Mouse (Mus musculus) embryonic facial prominence, embryonic 13.5 days (tissue): ENCODE measurements at regions not wholly inside any gene's neighbourhood (a gene's known extent, or its start where the extent isn't known, plus 50 kb on each side); places are given as distances from the start of the nearest gene placed in this dataset.
"Not testable (repeated sequence)": the region's sequence is repeated elsewhere in the genome, so short reads cannot be mapped to it uniquely, and the experiment has no call there.

Experiments
- ATAC-seq: fragments of 200-750 bp; cut with Nextera tagmentation; 2 replicates; pipeline ENCODE4 v1.8.0; 2017; ENCODE audit warnings: low read depth; ENCODE audit not compliant: insufficient number of reproducible peaks, insufficient read depth, low FRiP score, low TSS enrichment
- H3K27ac ChIP-seq: fragments of 300-500 bp; sonication (generic); 2 replicates; pipeline ENCODE4 v1.5.1; 2015; ENCODE audit warnings: moderate library complexity, mild to moderate bottlenecking, inconsistent platforms
- H3K27me3 ChIP-seq: fragments of 300-500 bp; sonication (generic); 2 replicates; pipeline ENCODE4 v1.6.1; 2015; ENCODE audit warnings: mild to moderate bottlenecking, inconsistent platforms
- H3K36me3 ChIP-seq: fragments of 300-500 bp; sonication (generic); 2 replicates; pipeline ENCODE4 v1.6.1; 2015; ENCODE audit warnings: mild to moderate bottlenecking, inconsistent platforms
- H3K4me1 ChIP-seq: fragments of 300-500 bp; sonication (generic); 2 replicates; pipeline ENCODE4 v1.6.1; 2015; ENCODE audit warnings: inconsistent platforms
- H3K4me2 ChIP-seq: fragments of 300-500 bp; sonication (generic); 2 replicates; pipeline ENCODE4 v1.6.1; 2015; ENCODE audit warnings: moderate library complexity, mild to moderate bottlenecking, inconsistent platforms
- H3K4me3 ChIP-seq: fragments of 300-500 bp; sonication (generic); 2 replicates; pipeline ENCODE4 v1.5.1; 2015; ENCODE audit warnings: mild to moderate bottlenecking, inconsistent platforms
- H3K9ac ChIP-seq: fragments of 300-500 bp; sonication (generic); 2 replicates; pipeline ENCODE4 v1.6.1; 2015; ENCODE audit warnings: mild to moderate bottlenecking, inconsistent platforms
- H3K9me3 ChIP-seq: fragments of 300-500 bp; sonication (generic); 2 replicates; pipeline ENCODE4 v1.6.1; 2016; ENCODE audit warnings: inconsistent platforms
- WGBS: fragments of 180-500 bp; shearing (Covaris S2); methylation state at CpG from one replicate; pipeline ENCODE4 v1.1.7; 2015; ENCODE audit warnings: mixed read lengths; 5-methylcytosine and 5-hydroxymethylcytosine counted together

GRCm38 (mm10) chr12:45585763-45586162, 511.3 kb upstream of the Stxbp6 start:
- H3K9ac ChIP-seq, result no peak overlapping the region
- WGBS, result 78% methylated on average over 4 of the region's 4 CpGs
- H3K9me3 ChIP-seq, result no peaks in the 10 kb centered on the region
- no peak overlapping the region for H3K27ac ChIP-seq
- no peak for ATAC-seq
- no peaks in the 10 kb centered on the region for H3K4me1 ChIP-seq
- H3K4me2 ChIP-seq, result no peak overlapping the region
- H3K27me3 ChIP-seq, result no peaks in the 10 kb centered on the region
- no peak overlapping the region for H3K4me3 ChIP-seq
- H3K36me3 ChIP-seq, result no peaks in the 10 kb centered on the region

GRCm38 (mm10) chr12:45563325-45564030, 489.0 kb upstream of the Stxbp6 start:
- Histone ChIP-seq H3K4me3 (no peak overlapping the region), H3K9ac (no peak overlapping the region), H3K4me2 (no peak overlapping the region), H3K27me3 (0 out of 2 replicates have a peak, but pooled peaks cover 3% of the 10 kb centered on the region), H3K9me3 (no peaks in the 10 kb centered on the region), H3K27ac (no peak overlapping the region), H3K4me1 (peaks cover 3% of the 10 kb centered on the region), H3K36me3 (no peaks in the 10 kb centered on the region)
- ATAC-seq, result no peak
- 49% methylated on average over 13 of the region's 13 CpGs for WGBS

- no peak overlapping the region for H3K4me3 ChIP-seq
- H3K36me3 ChIP-seq, result no peaks in the 10 kb centered on the region
- no peaks in the 10 kb centered on the region for H3K9me3 ChIP-seq
- H3K27ac ChIP-seq, result no peak overlapping the region
- H3K9ac ChIP-seq, result no peak overlapping the region
- H3K27me3 ChIP-seq, result 0 out of 2 replicates have a peak, but pooled peaks cover 3% of the 10 kb centered on the region
- ATAC-seq, result no peak
- H3K4me1 ChIP-seq, result peaks cover 3% of the 10 kb centered on the region
- WGBS, result 70% methylated on average over 1 of the region's 1 CpGs
- H3K4me2 ChIP-seq, result no peak overlapping the region
These were observed 488.2 kb upstream of the Stxbp6 start for GRCm38 (mm10) chr12:45562637-45563220.

GRCm38 (mm10) chr12:45561889-45562288, 487.4 kb upstream of the Stxbp6 start:
- Histone ChIP-seq H3K27me3 (0 out of 2 replicates have a peak, but pooled peaks cover 3% of the 10 kb centered on the region), H3K9me3 (no peaks in the 10 kb centered on the region), H3K9ac (no peak overlapping the region), H3K4me3 (no peak overlapping the region), H3K27ac (no peak overlapping the region), H3K4me1 (peaks cover 3% of the 10 kb centered on the region), H3K4me2 (no peak overlapping the region), H3K36me3 (no peaks in the 10 kb centered on the region)
- no peak for ATAC-seq
- WGBS, result 63% methylated on average over 11 of the region's 11 CpGs

- no peak overlapping the region for H3K27ac ChIP-seq
- no peak overlapping the region for H3K4me3 ChIP-seq
- H3K27me3 ChIP-seq, result 0 out of 2 replicates have a peak, but pooled peaks cover 3% of the 10 kb centered on the region
- 23% methylated on average over 1 of the region's 1 CpGs for whole genome bisulfite sequencing
- no peaks in the 10 kb centered on the region for H3K36me3 ChIP-seq
- H3K9me3 ChIP-seq, result no peaks in the 10 kb centered on the region
- H3K9ac ChIP-seq, result no peak overlapping the region
- peaks cover 3% of the 10 kb centered on the region for H3K4me1 ChIP-seq
- H3K4me2 ChIP-seq, result no peak overlapping the region
- no peak for ATAC-seq
These were observed 486.9 kb upstream of the Stxbp6 start for GRCm38 (mm10) chr12:45561362-45561761.

GRCm38 (mm10) chr12:45549906-45550305, 475.4 kb upstream of the Stxbp6 start:
- WGBS, result 85% methylated on average over 5 of the region's 5 CpGs
- H3K4me1 ChIP-seq, H3K4me3 ChIP-seq, H3K9me3 ChIP-seq, H3K27me3 ChIP-seq, H3K9ac ChIP-seq, H3K36me3 ChIP-seq, H3K27ac ChIP-seq, H3K4me2 ChIP-seq, ATAC-seq: not testable (repeated sequence)

GRCm38 (mm10) chr12:45519554-45519953, 445.0 kb upstream of the Stxbp6 start:
- Histone ChIP-seq H3K36me3 (no peaks in the 10 kb centered on the region), H3K27ac (no peak overlapping the region), H3K9me3 (no peaks in the 10 kb centered on the region), H3K4me3 (no peak overlapping the region), H3K4me1 (no peaks in the 10 kb centered on the region), H3K27me3 (no peaks in the 10 kb centered on the region), H3K4me2 (no peak overlapping the region), H3K9ac (no peak overlapping the region)
- ATAC-seq, result no peak

GRCm38 (mm10) chr12:45514459-45514858, 439.9 kb upstream of the Stxbp6 start:
- H3K4me1 ChIP-seq, result no peaks in the 10 kb centered on the region
- WGBS, result 71% methylated on average over 3 of the region's 3 CpGs
- no peak overlapping the region for H3K9ac ChIP-seq

GRCm38 (mm10) chr12:45507400-45507982, 433.0 kb upstream of the Stxbp6 start:
- Histone ChIP-seq H3K4me2 (no peak overlapping the region), H3K4me3 (no peak overlapping the region), H3K9ac (no peak overlapping the region), H3K4me1 (no peaks in the 10 kb centered on the region), H3K9me3 (no peaks in the 10 kb centered on the region), H3K27ac (no peak overlapping the region), H3K36me3 (no peaks in the 10 kb centered on the region), H3K27me3 (no peaks in the 10 kb centered on the region)
- no peak for ATAC-seq
- WGBS, result 49% methylated on average over 7 of the region's 7 CpGs

More at GRCm38 (mm10) chr12:45514459-45514858, 439.9 kb upstream of the Stxbp6 start:
- H3K4me2 ChIP-seq, result no peak overlapping the region
- H3K27ac ChIP-seq, result no peak overlapping the region
- no peaks in the 10 kb centered on the region for H3K36me3 ChIP-seq
- H3K27me3 ChIP-seq, result no peaks in the 10 kb centered on the region
- H3K9me3 ChIP-seq, result no peaks in the 10 kb centered on the region
- no peak for ATAC-seq
- no peak overlapping the region for H3K4me3 ChIP-seq

- WGBS, result 73% methylated on average over 6 of the region's 6 CpGs
- H3K27me3 ChIP-seq, result no peaks in the 10 kb centered on the region
- no peaks in the 10 kb centered on the region for H3K9me3 ChIP-seq
- H3K4me3 ChIP-seq, result no peak overlapping the region
- no peak overlapping the region for H3K9ac ChIP-seq
- no peaks in the 10 kb centered on the region for H3K36me3 ChIP-seq
- H3K4me2 ChIP-seq, result no peak overlapping the region
- no peaks in the 10 kb centered on the region for H3K4me1 ChIP-seq
- no peak overlapping the region for H3K27ac ChIP-seq
- no peak for ATAC-seq
These were observed 425.3 kb upstream of the Stxbp6 start for GRCm38 (mm10) chr12:45499834-45500233.

GRCm38 (mm10) chr12:45498230-45498629, 423.7 kb upstream of the Stxbp6 start:
- Histone ChIP-seq H3K27ac (no peak overlapping the region), H3K4me3 (no peak overlapping the region), H3K36me3 (no peaks in the 10 kb centered on the region), H3K4me2 (no peak overlapping the region), H3K27me3 (no peaks in the 10 kb centered on the region), H3K9me3 (no peaks in the 10 kb centered on the region), H3K4me1 (no peaks in the 10 kb centered on the region), H3K9ac (no peak overlapping the region)
- no peak for ATAC-seq

- H3K27ac ChIP-seq, result no peak overlapping the region
- no peaks in the 10 kb centered on the region for H3K36me3 ChIP-seq
- ATAC-seq, result no peak
- no peaks in the 10 kb centered on the region for H3K4me1 ChIP-seq
- no peak overlapping the region for H3K4me3 ChIP-seq
- H3K9ac ChIP-seq, result no peak overlapping the region
- WGBS, result 48% methylated on average over 1 of the region's 1 CpGs
- H3K9me3 ChIP-seq, result no peaks in the 10 kb centered on the region
- no peak overlapping the region for H3K4me2 ChIP-seq
- no peaks in the 10 kb centered on the region for H3K27me3 ChIP-seq
These were observed 414.5 kb upstream of the Stxbp6 start for GRCm38 (mm10) chr12:45489029-45489428.
